7 mouse cellular contexts compared by ENCODE assay signal in genomic region chr4:128450974-128451373, GRCm38 (mm10).
A peak's percentile ranks its signal among the peaks of the same experiment; 100 is the strongest.
DNase-seq lines count a peak whose midpoint lies in the region; ATAC-seq lines count a peak whose summit lies in the region.

No protein-coding gene starts in this region.

- no peaks in the 10 kb centered on the region for H3K27me3 ChIP-seq in hindbrain, embryonic 11.5 days (ENCODE audit: control insufficient read depth, insufficient read depth, low read length)
- H3K27me3 ChIP-seq in lung, embryonic 15.5 days = no peaks in the 10 kb centered on the region

- intact Hi-C loops in gastrocnemius, postnatal 36 days (cut with DNase I) = no loop called here

- no peaks in the 10 kb centered on the region for H3K36me3 ChIP-seq in hindbrain, embryonic 11.5 days (ENCODE audit: control insufficient read depth, insufficient read depth, low read length)
- H3K36me3 ChIP-seq in lung, embryonic 15.5 days = no peaks in the 10 kb centered on the region

- 0 out of 2 replicates have a peak, but pooled peaks cover 2% of the 10 kb centered on the region for H3K4me1 ChIP-seq in hindbrain, embryonic 11.5 days (replicated peaks; ENCODE audit: control insufficient read depth, insufficient read depth, low read length)
- peaks cover 17% of the 10 kb centered on the region for H3K4me1 ChIP-seq in lung, embryonic 15.5 days

- H3K9me3 ChIP-seq in hindbrain, embryonic 11.5 days (ENCODE audit: control insufficient read depth, low read length) = no peaks in the 10 kb centered on the region
- no peaks in the 10 kb centered on the region for H3K9me3 ChIP-seq in lung, embryonic 15.5 days

- H3K27ac ChIP-seq in hindbrain, embryonic 11.5 days (ENCODE audit: low read depth, low read length) = peak overlapping the region; percentile 12
- no peak overlapping the region for H3K27ac ChIP-seq in lung, embryonic 15.5 days

- WGBS in hindbrain, embryonic 11.5 days = 54% methylated on average over 8 of the region's 8 CpGs
- 12% methylated on average over 8 of the region's 8 CpGs for WGBS in lung, embryonic 15.5 days

- H3K4me3 ChIP-seq in hindbrain, embryonic 11.5 days (ENCODE audit: low read depth, low read length) = no peak overlapping the region
- H3K4me3 ChIP-seq in lung, embryonic 15.5 days = no peak overlapping the region

- H3K9ac ChIP-seq in hindbrain, embryonic 11.5 days (ENCODE audit: low read depth, low read length) = no peak overlapping the region
- H3K9ac ChIP-seq in lung, embryonic 15.5 days = no peak overlapping the region

- peak; percentile 20 to 36 for DNase-seq in left cerebral cortex, adult 18-20 months (ENCODE audit: low spot score in 2 of 2)
- DNase-seq in left cerebral cortex, adult 11 months (ENCODE audit: low spot score) = no peak
- peak; percentile 56 for DNase-seq in embryo, embryonic 11 days
- DNase-seq in hindbrain, embryonic 11.5 days (ENCODE audit: low spot score) = peak; percentile 56
- peak; percentile 64 for DNase-seq in right cerebral cortex, postnatal 4 days
- DNase-seq in gastrocnemius, postnatal 36 days = no peak

- ATAC-seq in hindbrain, embryonic 11.5 days (ENCODE audit: low FRiP score) = peak; percentile 84
- ATAC-seq in lung, embryonic 15.5 days (ENCODE audit: borderline replicate concordance, extremely low read depth, low FRiP score, low TSS enrichment) = peak; percentile 80; the same call in 1 of the 2 replicates

- no peak overlapping the region for H3K4me2 ChIP-seq in hindbrain, embryonic 11.5 days (replicated peaks; ENCODE audit: low read depth, low read length)
- H3K4me2 ChIP-seq in lung, embryonic 15.5 days = no peak overlapping the region

Comparison
In these comparisons a context has a peak if more than half of its experiments do, and no peak if none do; other contexts are left out.
1. DNase-seq: peak in left cerebral cortex, adult 18-20 months (2 of 2), embryo, embryonic 11 days (single experiment), hindbrain, embryonic 11.5 days (single experiment) and right cerebral cortex, postnatal 4 days (single experiment); none in left cerebral cortex, adult 11 months (single experiment) and gastrocnemius, postnatal 36 days (0 of 2).